Mouse (Mus musculus): ENCODE data around the gene Mark1.

Mark1 gene

GRCm38 (mm10) chr1:184963121-184963693, 36.2 kb downstream of the Mark1 start:
- intact Hi-C loops (cut with DNase I): no loop called here

DNA sequence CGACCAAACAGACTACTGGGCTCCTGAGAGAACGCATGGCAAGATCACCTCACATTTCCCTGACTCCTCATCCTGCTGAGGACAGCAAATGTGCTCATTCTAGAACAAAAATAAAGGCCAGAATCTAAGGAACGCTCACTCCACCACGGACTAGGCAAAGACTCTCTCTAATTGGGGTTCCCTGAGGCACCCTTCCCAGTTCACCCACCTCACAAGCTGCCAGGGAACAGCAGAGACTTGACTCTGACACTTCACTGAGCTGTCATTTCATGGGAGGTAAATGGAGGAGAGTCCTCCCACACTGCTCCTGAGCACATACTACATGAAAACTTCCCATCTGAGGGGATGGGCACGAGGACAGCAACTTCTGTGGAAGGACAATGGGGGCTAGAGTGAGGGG, 37.5 kb downstream of the Mark1 start:
- intact Hi-C loops (cut with DNase I): no loop called here

GRCm38 (mm10) chr1:184958818-184959217, 40.6 kb downstream of the Mark1 start:
- intact Hi-C loops (cut with DNase I): no loop called here

GRCm38 (mm10) chr1:184958388-184958787, 41.0 kb downstream of the Mark1 start:
- intact Hi-C loops (cut with DNase I): no loop called here

DNA sequence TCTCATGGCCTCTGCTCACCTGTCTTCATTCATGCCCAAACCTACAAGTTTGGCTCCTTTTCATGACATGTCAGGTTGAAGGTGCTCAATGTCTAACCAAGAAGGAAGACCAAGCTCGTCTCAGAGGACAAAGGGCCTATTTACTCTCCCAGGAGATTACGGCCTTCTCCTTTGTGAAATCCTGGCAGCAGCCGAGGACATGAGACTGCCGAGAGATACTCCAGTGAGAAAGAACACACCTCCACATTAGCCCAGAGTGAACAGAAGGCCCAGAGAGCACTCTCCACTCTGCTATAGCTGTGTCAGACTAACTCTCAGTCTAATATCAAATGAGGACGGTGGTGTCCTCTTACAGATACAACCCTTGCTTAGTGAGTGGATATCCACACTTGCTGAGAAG, 47.6 kb downstream of the Mark1 start:
- intact Hi-C loops (cut with DNase I): no loop called here

DNA sequence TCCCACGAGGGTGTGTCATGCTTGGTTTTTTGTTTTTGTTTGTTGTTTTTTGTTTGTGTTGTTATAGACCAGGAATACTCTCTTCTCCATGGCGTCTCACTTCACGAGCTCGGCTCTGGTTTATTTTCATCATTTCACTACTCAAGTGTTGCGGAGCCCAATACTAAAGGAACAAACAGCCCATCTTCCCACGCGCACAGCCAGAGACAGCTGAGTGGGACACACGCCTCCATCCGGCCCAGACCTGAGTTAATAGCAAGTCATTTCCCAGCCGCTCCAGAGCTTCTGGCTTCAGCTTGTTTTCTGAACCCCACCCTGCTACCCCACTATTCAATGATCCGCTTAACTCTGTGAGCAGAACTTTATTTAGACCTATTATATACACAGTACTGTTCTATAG, 48.3 kb downstream of the Mark1 start:
- intact Hi-C loops (cut with DNase I): no loop called here

GRCm38 (mm10) chr1:184938106-184938505, 61.3 kb downstream of the Mark1 start:
- intact Hi-C loops (cut with DNase I): no loop called here

GRCm38 (mm10) chr1:184935980-184936379, 63.4 kb downstream of the Mark1 start:
- intact Hi-C loops (cut with DNase I): no loop called here

- intact Hi-C loops (cut with DNase I): no loop called here
These were observed 63.9 kb downstream of the Mark1 start for GRCm38 (mm10) chr1:184935490-184935889.

DNA sequence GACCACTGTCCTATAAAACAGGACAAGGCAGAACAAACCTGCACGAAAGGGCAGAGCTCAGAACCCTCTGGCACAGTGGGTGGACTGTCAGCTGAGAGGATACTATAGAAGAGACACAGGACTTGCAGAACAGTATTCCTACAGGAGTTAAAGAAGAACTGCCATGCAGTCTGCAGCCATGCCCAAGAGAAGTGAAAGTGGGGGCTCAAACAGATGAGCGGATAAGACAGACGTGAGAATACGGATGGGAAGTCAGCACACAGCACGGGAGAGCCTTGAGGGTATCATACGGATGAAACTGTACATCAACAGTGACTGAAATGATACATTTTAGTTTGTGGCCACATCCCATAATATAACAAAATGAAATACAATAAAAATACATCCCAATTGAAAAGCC, 68.3 kb downstream of the Mark1 start:
- intact Hi-C loops (cut with DNase I): no loop called here

GRCm38 (mm10) chr1:184928382-184928781, 71.0 kb downstream of the Mark1 start:
- intact Hi-C loops (cut with DNase I): no loop called here

DNA sequence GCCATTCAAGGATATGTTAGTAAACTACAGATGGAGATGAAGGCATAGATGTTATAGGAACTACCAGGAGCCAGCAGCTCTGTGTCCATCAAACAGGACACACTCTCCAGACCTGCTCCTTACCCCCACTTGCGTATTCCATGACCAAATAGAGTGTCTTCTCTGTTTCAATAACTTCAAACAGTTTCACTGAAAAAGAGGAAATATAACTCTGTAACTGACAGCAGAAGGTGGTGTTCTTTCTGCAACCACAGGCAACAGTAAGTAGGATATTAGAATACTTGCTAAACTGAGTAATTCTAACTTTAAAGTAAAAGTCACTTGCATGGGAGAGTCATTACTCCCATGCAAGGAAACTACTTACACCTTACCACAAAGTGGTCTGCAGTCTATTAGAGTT, 71.5 kb downstream of the Mark1 start:
- intact Hi-C loops (cut with DNase I): no loop called here

GRCm38 (mm10) chr1:184922824-184923223, 76.5 kb downstream of the Mark1 start:
- intact Hi-C loops (cut with DNase I): no loop called here

DNA sequence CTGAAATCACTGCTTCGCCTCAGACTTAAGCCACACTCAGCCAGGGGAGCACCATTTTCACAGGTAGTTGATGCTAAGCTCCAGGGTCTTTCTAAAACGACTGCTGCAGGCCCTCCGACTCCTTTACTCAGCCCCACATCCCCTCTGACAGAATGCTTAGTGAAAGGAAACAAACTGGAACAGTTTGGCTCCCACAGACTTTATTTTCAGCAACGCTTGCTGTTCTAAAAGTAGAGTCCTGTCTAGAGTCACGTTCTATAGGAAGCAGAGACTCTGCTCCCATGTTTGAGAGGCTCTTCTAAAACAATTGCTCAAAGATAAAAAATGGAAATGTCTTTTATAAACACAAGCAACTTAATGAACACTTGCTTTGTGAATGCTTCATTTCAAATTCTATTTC, 79.3 kb downstream of the Mark1 start:
- intact Hi-C loops (cut with DNase I): no loop called here

GRCm38 (mm10) chr1:184918227-184918888, 81.0 kb downstream of the Mark1 start:
- intact Hi-C loops (cut with DNase I): no loop called here

DNA sequence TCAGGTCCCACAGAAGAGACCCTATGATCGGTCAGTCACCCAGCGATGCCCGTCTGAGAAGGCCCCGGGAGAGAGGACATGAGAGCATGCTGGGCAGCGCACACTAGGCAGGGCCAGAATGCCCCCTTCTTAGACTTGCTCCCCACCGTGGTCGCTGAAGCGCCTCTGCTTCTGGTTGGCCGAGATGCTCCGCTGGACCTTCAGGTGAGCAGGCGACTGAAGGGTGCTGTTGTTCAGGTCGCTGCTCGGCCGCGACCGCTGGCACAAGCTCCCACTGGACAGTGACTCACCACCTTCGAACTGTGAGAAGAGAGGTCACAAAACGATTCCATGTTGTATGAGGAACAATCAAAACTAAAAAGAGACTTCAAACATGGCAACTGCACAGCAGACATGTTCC, 87.0 kb downstream of the Mark1 start:
- intact Hi-C loops (cut with DNase I): no loop called here

DNA sequence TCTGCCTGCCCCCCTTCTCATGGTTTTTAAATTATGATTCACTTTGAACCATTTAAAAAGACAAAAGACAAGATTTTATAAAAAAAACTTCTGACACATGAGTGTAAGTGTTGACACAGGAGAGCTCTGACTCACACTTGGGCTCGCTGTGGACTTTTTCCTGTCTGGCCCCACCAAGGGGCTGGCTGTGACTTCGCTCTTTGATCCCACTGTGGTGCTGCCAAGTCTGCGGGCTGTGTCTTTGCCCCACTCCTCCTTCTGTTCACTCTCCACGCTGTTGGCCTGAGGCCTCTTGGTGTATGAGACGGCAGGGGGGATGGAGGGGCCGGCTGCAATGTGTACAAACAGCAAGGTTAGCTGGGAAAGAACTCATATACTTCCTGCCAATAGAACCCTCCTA, 87.5 kb downstream of the Mark1 start:
- intact Hi-C loops (cut with DNase I): no loop called here

DNA sequence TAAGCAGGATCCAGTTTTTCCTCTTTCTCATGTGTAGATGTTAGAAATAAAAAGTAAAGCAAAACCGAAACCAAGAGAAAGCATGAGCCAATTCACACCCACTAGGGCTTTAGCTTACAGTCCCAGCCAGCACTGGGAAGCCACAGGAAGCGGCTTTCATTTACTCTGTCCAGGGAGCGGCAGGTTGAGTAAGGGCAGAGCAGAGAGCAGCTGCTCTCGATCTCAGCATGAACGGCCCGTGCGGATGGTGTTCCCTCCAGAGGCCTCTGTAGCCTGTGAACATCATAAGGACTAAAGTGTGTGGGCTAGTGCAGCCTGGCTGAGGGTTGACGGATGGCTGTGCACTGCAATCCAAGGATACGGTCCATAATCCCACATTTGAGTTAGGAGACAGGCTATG, 90.8 kb downstream of the Mark1 start:
- intact Hi-C loops (cut with DNase I): no loop called here

DNA sequence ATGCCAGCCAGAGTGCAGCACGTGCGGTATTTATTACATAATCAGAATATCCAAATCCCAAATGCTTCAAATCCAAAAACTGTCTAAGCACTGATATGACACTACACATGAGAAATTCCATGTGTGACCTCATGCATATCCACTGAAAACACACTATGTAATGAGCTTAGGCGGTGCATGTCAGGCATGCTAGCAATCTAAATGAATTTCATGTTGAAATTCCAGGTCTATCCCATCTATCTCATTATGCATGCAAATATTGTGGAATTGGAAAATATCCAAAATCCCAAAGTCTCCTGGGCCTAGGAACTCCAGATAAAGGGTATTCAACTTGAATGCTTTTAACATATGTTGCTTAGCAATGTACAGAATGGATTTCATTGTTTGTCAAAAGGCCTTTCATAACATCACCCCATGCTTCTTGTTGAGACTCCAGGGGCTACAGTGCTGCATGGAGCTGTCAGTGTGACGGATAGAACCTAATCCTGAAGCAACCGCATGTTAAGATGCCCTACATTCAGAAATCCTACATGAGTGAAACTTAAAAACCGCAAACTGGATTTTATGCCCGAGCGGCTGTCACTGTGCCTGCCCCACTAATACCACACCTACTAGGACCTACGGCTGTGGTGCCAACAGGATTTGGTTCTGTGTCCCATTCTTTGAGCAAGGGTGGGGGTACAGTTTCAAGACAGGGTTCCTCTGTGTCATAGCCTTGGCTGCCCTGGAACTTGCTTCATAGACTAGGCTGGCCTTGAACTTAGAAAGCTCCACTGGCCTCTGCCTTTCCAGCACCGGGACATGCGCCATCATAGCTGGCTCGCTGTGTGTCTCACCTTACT, 93.2 kb downstream of the Mark1 start:
- intact Hi-C loops (cut with DNase I): no loop called here

- intact Hi-C loops (cut with DNase I): no loop called here
These were observed 94.0 kb downstream of the Mark1 start for GRCm38 (mm10) chr1:184905371-184905770.

- intact Hi-C loops (cut with DNase I): no loop called here
These were observed 95.7 kb downstream of the Mark1 start for GRCm38 (mm10) chr1:184903697-184904096.

- intact Hi-C loops (cut with DNase I): no loop called here
These were observed 96.5 kb downstream of the Mark1 start for GRCm38 (mm10) chr1:184902886-184903285.

DNA sequence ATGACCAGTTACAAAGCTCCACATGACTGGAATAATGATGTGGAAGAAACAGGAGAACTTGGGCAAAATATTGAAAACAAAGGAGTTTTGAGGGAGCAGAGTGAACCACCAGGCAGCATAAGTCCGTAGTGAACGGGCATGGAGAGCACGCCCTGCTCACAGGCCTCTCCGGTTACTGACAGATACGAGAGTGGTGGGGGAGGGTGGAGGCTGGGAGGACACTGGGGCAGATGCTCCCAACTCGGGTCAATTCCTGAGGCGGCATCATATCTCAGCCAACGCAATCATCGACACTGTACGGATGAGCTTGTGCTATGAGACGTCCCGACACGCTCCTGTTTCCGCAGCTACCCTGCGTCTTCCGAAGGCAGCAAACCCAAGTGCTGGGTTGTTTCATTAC, 102.0 kb downstream of the Mark1 start:
- intact Hi-C loops (cut with DNase I): no loop called here
